Mouse (Mus musculus) colon, adult 2 months (tissue): ENCODE data around the gene Oxct2b. TPM values are rescaled to one million over a fixed set of nuclear protein-coding genes. Genes with fewer than 3 reads are reported as not detected.

Experiments
- polyA plus RNA-seq: library from polyadenylated mRNA; depleted of rRNA; stranded (reverse); fragments of >200 nt; gene quantifications from 2 replicates; pipeline ENCODE4 v1.2.3, GENCODE M21; 2012; rRNA removed

Oxct2b gene
- polyA plus RNA-seq = 0.32 and 0.36 TPM in 2 replicates

GRCm38 (mm10) chr4:123116011-123116410 is at the start of gene Oxct2b:
TSS of gene Oxct2b (plus strand) at chr4:123116266.

GRCm38 (mm10) chr4:123104651-123105450 is 11.2 kb upstream of the Oxct2b start, which contains the start of gene Bmp8b:
TSS of gene Bmp8b (plus strand) at chr4:123105165.

GRCm38 (mm10) chr4:123139513-123140154 is 23.6 kb downstream of the Oxct2b start, which contains the start of gene Ppie:
TSS of gene Ppie (minus strand) at chr4:123139951.

Other genes with a start within 250 kb of the Oxct2b start
- 104 and 107 TPM in 2 replicates for gene Cap1, start 230.2 kb upstream of the Oxct2b start, polyA plus RNA-seq
- gene Mfsd2a, start 155.1 kb upstream of the Oxct2b start, polyA plus RNA-seq = 3.5 and 4.2 TPM in 2 replicates
- gene Mycl, start 120.6 kb upstream of the Oxct2b start, polyA plus RNA-seq = 8.3 and 9.4 TPM in 2 replicates
- 3.2 and 3.9 TPM in 2 replicates for gene Trit1, start 99.7 kb upstream of the Oxct2b start, polyA plus RNA-seq
- gene Bmp8b, start 11.1 kb upstream of the Oxct2b start, polyA plus RNA-seq = 3.5 and 5.2 TPM in 2 replicates
- 10.4 and 11.8 TPM in 2 replicates for gene Ppie, start 23.7 kb downstream of the Oxct2b start, polyA plus RNA-seq
- gene Hpcal4, start 67.0 kb downstream of the Oxct2b start, polyA plus RNA-seq = 1.3 and 1.4 TPM in 2 replicates
- gene Nt5c1a, start 85.2 kb downstream of the Oxct2b start, polyA plus RNA-seq = 2.4 and 4.6 TPM in 2 replicates
- 1.9 and 2.0 TPM in 2 replicates for gene Heyl, start 117.3 kb downstream of the Oxct2b start, polyA plus RNA-seq
- gene Pabpc4, start 146.1 kb downstream of the Oxct2b start, polyA plus RNA-seq = 178 and 192 TPM in 2 replicates
- gene Oxct2a, start 207.4 kb downstream of the Oxct2b start, polyA plus RNA-seq = 0.69 and 0.74 TPM in 2 replicates
- gene Bmp8a, start 227.0 kb downstream of the Oxct2b start, polyA plus RNA-seq = 15.2 and 19.2 TPM in 2 replicates